Mouse (Mus musculus) adipocyte (in vitro differentiated cells): ENCODE data around the gene Usp8.

Experiments
- DNase-seq: peaks from one replicate; pipeline ENCODE4 v3.0.0-alpha.2; 2016; ENCODE audit warnings: low spot score

Usp8 gene

DNA sequence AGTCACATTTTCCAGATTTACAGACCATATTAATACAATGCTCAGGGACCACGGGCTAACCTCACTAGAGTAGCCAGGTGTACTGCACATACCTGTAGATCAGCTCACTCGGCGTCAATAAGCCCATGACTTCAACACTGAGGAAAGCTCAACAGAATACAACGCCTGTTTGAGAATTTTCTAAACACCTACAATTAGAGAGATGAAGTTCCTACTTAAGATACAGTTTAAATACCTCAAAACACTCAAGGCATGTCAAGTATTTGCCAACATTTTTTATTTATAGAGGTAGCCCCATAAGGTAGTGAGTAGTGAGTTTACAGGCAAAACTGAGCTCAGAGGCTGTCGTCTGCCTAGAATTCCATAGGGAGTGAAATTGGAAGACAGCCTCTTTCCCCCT lies 36.3 kb downstream of the Usp8 start:
- no peak for DNase-seq

DNA sequence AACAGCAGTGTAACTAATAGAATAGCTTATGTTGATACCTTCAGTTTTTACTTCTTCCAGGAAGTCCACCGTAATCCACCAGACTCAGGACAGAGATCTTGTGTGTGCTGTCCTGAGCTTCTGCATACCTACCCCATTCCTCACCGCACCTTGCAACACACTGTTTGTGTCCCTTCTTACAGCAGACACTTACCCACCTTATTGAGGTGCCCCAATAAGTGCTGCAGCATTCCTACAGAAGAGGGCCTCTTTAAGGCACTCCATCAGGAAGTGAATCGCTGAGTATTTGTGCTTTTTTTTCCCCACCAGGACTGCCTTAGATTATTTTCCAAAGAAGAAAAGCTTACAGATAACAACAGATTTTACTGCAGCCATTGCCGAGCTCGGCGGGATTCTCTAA lies 48.5 kb downstream of the Usp8 start:
- no peak for DNase-seq

DNA sequence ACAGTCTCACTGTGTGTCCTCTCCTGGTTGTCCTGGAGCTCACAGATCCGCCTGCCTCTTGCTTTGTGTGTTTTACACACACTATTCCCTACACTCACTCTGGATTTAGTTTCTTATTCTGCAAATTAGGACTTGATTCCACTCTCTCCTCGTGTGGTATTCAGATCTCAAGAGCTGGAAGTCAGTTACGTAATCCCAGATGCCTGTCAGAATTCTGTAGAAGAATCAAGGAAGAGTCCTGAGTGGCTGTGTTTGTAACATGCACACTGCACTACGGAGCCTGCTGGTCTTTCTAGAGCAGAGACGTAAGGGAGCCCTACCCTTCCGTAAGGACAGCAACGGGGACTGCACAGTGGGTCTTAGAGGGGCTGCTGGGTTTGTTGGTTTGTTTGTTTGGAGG lies 52.2 kb downstream of the Usp8 start:
- peak; percentile 32 for DNase-seq

- no peak for DNase-seq
These were observed 58.9 kb downstream of the Usp8 start for GRCm38 (mm10) chr2:126765867-126766582.

DNA sequence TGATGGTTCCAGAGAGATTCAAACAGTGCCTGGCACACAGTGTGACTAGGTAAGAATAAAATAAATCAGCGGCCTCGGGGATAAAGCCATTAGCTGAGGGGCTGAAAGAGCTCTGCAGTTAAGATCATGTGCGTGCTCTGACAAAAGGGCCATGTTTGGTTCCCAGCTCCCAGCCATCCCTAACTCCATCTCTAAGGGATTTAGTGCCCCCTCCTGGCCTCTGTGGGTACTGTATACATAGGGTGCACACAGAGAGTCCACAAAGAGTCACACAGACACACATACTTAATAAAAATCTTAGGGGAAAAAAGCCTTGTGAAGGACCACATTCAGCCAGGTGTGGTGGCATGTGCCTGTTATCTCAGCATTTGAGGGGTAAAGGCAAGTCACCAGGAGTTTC lies 60.5 kb downstream of the Usp8 start:
- DNase-seq, result no peak

- peak; percentile 26 for DNase-seq
These were observed 61.1 kb downstream of the Usp8 start for GRCm38 (mm10) chr2:126768194-126768593.

- no peak for DNase-seq
These were observed 62.5 kb downstream of the Usp8 start for GRCm38 (mm10) chr2:126769431-126770181.

GRCm38 (mm10) chr2:126772217-126772616 lies 65.1 kb downstream of the Usp8 start:
- DNase-seq, result no peak

DNA sequence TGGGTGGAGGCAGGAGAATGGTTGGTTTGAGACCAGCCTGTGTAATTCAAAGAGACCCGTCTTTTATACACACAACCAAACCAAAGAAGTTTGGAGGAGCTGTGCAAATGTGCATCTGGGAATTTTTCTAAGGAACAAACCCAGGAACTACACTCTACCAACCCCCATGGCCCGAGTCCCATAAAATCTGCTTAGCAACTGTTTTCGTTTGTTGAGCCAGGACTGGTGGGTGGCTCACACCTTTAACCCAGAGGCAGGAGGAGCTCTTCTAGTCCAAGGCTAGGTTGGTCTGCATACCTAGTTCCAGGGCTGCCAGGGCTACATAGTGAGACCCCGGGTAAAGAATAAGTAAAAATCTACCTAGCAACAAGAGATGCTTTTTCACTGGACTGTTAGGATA lies 68.8 kb downstream of the Usp8 start:
- no peak for DNase-seq

DNA sequence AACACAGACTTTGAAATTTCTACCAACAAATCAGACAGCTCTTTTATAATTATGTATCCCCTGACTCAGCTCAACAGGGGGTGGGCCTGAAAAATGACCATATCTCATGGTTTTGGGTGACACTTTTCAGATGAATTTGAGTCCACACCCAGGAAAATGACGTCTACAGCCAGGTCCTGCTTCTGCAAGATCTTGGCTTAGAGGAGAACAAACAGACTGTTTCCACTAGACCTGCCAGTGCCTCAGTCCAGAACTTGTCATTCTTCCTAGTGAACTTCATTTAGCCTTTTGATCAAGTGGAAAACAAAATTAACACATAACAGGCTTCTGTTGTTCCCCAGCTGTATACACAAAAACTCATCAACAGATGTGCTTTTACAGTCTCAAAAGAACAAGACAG lies 69.3 kb downstream of the Usp8 start:
- DNase-seq, result no peak

- no peak for DNase-seq
These were observed 71.7 kb downstream of the Usp8 start for GRCm38 (mm10) chr2:126778806-126779205.

DNA sequence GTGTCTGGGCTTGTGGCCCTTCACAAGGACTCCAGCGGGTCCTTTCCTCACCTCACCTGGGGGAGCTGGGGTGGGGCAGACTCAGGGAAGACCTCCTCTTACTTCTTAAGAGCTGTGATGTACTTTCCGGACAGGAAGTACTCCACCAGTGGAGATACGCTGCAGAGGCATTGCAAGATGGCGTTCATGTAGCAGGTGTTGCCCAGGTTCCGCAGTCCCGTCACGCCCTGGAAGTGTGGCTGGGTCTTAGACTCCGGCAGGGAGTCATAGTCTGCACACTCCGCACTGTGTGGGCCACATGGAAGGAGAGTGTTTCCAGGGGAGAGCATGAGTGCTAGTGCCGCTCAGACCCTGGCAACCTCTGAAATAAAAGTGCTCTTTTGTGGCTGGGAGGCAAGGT lies 73.2 kb downstream of the Usp8 start:
- DNase-seq, result no peak

DNA sequence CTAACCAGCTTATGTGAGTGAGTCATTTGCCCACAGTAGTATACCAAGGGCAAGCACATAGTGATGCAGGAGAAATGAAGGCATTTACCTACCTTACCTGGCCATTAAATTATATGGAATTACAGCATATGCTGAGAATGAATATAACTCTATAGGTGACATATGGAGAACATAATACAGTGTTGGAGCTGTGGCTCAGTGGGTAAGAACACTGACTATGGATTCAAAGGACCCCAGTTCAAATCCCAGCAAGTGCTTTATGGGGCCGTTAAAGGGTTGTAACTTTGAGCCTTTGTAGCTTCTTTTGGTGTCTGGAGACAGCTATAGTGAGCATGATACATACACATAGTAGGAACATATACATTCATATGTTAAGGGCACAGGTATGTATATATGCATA lies 74.3 kb downstream of the Usp8 start:
- DNase-seq, result no peak

GRCm38 (mm10) chr2:126782433-126782832 lies 75.3 kb downstream of the Usp8 start:
- DNase-seq, result peak; percentile 96

GRCm38 (mm10) chr2:126783370-126783769 lies 76.2 kb downstream of the Usp8 start, which contains the start of gene Usp50:
Usp50 (minus strand) TSS chr2:126783470.
- no peak for DNase-seq

DNA sequence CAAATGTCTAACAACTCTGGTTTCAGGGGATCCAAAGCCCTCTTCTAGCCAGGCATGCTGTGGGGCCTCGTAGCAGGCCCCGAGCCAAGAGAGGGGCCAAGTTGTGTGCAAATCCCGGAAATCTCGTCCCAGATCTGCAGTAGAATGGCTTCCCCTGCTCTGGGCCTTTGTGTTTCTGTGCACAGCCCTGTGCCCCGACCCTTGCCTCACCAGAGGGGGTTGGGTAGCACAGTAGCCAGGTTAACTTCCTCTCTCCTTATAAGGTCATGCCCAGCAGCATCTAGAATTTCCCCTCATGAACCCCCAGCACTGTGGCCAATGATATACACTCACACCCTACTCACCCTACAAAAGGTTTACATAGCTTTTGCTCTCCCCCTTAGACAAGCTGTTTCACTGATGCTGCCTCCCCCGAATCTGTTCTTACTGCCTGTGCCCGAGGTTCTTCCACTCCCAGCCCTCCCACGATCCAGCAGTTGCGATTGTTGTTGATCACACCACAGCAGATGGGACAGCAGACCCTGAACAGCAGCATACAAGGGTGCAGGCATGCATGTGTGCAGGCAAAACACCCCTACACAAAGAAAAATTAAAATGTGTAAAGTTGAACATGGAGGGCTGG lies 80.7 kb downstream of the Usp8 start:
- no peak for DNase-seq

GRCm38 (mm10) chr2:126792611-126793010 lies 85.5 kb downstream of the Usp8 start:
- no peak for DNase-seq

- DNase-seq, result peak; percentile 11
These were observed 88.6 kb downstream of the Usp8 start for GRCm38 (mm10) chr2:126795708-126796107.

DNA sequence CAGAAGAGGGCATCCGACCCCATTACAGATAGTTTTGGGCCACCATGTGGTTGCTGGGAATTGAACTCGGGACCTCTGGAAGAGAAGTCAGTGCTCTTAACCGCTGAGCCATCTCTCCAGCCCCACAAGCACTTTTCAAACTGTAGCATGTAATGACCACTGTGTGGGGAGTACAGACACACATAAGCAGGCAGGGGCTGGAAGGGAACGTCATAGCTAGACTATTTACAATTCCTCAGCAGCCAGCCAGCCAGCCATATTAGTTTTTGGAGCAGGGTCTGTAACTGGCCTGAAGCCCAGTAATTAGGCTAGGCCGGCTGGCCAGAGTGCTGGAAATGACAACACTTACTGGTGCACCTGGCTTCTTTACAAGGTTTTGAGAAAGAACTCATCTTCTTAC lies 91.3 kb downstream of the Usp8 start:
- DNase-seq, result no peak

- DNase-seq, result no peak
These were observed 94.9 kb downstream of the Usp8 start for GRCm38 (mm10) chr2:126801980-126802379.
